Mouse (Mus musculus) G1E-ER4 (cell line): Measurements from ENCODE around the gene Zcchc9. TPM values are rescaled to one million over a fixed set of nuclear protein-coding genes. Genes with fewer than 3 reads are reported as not detected.

Source experiments
- GATA1 ChIP-seq: IDR thresholded peaks from one replicate; pipeline ENCODE4 v1.8.0; 2012; ENCODE audit warnings: low read length, inconsistent platforms
- polyA plus RNA-seq: library from polyadenylated mRNA; stranded (reverse); fragments of >175 nt; gene quantifications from 2 replicates; pipeline ENCODE4 v1.2.3, GENCODE M21; 2012

Zcchc9 gene
- polyA plus RNA-seq, 1 experiment, result 2.6 TPM

DNA sequence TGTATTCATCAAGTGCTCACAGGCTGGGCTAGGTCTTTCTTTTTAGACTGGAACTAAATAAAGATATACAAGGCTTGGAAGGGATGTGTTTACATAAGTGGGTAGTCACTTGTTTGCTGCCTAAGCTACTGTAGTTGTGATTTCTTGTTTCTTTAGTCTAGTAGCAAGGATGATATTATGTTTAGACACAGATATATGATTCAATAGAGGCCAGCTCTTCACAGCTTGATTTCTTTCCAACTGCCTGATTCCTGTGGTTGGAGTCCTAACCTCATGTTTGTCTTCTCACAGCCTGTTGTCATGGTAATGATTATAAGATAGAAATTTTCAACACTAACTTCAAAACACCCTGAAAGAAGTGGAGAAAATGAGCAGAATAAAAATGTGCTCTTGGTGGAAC is 27.6 kb downstream of the Zcchc9 start:
- TF ChIP-seq GATA1, result no peak

GRCm38 (mm10) chr13:91778092-91778491 is 29.4 kb downstream of the Zcchc9 start:
- TF ChIP-seq GATA1, result no peak

DNA sequence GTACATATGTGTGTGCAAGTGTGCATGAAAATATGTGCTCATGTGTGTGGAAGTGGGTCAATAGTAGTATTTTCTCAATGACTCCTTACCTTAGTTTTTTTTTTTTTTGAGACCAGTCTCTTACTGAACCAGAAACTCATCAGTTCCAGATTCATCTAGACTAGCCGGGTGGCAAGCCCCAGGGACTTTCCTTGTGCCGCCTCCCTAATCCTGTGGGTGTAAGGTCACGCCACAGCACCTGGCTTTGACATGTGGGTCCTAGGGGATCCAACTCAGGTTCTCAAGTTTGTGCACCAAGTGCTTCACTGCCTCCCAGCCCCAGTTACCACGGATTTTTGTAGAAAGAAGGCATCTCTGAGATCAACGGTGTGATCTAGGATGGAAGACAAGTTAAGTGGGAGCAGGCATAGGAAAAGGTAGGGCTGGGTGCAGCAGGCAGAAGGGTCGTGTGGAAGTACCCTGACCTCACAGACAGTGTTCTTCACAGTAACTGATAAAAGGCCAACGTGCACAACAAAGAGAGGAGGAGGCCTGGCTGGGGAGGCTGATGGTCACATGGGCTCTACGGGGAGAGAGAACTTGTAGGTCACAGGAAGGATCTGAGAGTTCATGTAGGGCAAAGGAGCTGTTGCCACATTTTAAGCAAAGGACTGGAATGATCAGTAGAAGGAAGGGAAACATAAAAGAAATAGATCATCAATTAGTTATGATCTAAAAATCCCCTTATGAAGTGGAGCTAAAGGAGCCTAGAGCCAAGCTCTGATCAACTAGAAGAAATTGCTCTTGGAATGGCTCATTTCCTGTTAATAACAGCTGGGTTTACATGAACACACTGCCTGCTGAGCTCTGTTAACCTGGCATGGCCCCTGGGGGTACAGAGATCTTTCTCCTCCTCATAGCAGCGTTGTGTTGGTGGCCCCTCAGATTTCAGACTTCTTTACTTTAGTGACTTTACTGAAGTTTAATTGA is 38.5 kb downstream of the Zcchc9 start:
- TF ChIP-seq GATA1, result no peak

GRCm38 (mm10) chr13:91765627-91766026 is 41.9 kb downstream of the Zcchc9 start:
- no peak for TF ChIP-seq GATA1

DNA sequence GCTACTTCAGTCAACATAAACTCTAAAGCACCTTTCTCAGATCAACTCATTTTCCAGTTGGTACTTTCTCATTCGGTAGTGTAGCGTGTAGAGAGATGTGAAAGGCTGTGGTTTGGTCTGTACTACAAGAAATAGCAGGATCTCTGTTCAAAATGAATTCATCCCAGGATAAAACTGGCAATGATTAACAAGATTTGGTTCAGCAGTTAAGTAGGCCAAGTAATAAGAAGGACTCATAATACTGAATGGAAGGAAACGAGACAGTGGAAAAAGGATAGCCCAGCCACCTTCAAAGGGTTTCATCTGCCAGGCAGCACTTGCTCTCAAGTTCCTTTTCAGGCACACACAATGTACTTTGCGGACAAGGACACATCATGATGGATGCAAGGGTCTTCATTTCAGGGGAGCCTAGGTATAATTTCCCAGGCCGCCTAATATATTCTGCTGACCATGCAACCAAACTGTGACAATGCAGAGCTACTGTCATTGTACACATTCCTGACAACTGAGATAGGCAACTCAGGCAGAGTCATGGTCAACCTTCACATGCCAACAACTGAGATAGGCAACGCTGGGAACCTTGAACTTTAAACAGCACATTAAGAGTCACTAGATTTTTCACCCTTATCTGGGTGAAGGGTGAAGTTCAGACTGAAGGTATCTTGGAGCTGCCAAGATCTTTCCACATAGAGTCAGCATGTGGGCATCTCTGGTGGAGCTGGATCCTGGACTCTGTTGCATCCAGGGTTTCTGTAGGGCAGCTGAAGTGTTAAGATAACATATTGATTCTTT is 45.7 kb downstream of the Zcchc9 start:
- TF ChIP-seq GATA1, result no peak

DNA sequence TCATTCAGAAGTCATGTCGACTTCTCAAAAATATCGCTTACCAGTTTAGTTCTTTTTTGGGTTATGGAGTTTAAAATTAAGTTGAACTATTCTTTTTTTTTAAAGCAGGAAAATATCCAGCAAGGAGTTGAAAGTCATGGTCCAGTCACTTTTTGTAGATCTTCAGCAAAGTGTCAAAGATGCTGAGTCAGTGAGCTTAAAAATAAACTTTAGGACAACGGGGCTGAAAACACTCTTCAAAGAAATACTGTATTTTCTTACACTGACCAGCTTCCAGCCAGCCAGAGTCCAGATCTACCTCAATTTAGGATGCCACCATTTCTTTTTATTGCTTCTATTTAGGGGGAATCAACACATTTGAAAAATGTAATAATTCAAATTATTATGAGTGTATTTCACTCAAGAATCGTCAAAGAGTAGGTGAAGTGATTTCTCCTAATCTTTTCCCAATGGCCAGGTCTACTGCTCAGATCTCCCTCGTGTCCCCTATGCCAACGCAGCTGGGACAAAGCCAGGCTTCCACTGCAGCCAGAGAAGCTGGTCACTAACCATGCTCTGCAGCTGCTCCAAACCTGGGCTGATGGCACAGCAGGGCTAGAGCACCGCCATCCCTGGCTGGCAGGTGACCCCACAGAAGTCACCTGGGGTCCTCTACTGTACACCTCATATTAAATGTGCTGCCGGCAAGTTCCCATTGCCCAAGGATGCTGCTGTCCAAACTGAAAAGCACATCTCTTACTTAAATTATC is 47.0 kb downstream of the Zcchc9 start:
- TF ChIP-seq GATA1, result no peak

DNA sequence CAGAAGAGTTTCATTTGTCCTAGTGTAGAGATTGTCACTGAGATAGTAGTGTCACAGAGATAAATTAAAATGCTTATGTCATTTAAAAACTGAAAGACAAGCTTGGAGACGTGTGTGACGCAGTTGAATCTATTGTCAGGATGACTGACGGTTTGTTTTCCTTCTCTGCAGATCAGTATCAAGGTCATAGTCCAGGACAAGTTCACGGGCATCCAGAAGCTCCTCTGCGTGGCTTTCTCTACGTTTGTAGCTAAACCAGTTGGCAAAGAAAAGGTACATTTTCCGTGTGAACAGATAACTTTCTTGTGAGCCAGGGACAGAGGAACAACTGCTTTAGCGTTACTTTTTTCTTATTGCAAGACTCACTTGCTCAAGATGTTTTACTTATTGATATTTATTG is 47.7 kb downstream of the Zcchc9 start:
- TF ChIP-seq GATA1, result no peak

DNA sequence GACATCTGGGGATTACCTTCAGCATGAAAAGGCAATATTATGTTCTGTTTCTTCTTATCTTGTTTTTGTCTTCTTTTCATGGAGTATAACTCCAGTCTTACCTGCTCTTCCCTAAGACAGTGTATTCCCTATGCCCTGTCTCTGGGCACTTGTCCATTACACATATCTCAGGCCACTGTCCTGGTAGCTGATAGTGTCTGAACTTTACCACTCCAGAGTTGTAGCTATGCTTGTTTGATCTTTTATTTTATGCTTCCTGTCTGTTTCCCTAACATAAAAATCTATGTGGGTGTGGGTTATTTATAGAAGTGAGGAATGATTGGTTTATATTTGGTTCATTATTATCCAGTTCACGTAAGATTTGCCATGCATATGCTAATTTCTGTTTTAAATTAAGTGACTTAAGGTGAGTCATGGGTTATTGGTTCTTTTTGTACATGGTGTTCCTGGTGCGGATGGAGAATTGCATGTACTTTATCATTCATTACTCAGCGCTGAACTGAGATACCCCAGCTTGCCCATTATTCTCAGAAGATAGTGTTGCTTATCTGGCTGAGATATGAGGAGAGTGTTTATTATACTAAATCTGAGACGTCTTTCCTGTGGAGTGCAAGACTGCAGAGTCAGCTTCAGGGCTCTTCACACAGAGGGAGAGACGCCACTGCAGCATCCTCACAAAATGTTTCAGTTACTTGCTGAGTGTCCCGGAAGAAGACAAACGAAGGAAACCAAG is 49.0 kb downstream of the Zcchc9 start:
- TF ChIP-seq GATA1, result no peak

DNA sequence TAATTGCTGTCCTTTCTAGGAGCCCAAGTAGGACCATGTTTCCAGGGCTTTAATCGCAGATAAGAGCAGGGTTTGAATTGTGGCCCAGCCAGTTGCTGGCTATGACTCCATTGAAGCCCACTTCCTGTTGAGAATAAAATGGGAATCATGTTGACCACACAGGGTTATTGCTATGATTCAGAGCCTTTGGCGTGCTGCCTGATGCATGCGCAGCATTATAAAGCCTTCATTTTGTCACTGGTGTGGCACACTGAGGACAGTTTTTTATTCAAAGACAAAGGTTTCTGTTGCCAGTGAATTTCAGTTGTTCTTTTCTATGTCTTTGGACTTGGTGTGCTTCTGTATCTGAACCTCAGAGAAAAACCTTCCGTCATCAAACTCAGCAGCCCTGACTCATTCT is 51.3 kb downstream of the Zcchc9 start:
- no peak for TF ChIP-seq GATA1

DNA sequence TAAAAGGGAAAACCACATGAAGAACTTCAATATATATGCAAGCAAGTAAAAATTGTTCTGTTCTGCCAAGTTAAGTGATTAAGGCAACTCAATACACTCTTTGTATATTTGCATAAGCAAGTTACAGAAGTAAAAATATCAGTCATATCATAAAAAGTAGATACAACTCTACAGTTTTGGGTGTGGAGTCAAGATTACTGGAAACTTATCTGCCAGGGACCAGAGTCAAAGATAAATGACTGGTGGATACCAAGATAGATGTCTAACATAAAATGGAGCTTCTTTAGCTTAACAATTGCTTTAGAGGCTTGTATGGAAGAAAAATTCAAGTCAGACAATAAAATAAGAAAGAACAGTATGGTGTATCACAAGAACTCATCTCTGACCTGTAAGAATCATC is 52.7 kb downstream of the Zcchc9 start:
- no peak for TF ChIP-seq GATA1

DNA sequence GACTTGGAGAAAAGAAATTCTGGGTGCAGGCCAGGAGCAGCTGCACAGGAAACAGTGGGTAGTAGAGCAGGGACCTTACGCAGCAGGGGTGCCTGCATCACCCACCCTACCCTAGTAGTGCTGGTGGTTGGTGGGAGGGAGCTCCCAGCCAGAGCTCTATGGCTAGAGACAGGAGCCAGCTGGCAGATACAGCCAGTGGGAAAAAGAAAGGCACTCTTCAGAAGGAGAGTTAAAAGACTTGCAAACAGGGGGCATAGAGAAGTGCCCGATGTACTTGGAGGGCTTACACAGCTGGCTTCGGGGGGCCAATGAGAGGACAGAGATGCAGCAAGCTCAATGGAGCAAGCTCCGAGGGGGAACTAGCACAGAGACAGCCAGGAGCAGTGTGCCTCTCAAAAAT is 53.8 kb downstream of the Zcchc9 start:
- no peak for TF ChIP-seq GATA1

- TF ChIP-seq GATA1, result no peak
These were observed 57.5 kb downstream of the Zcchc9 start for GRCm38 (mm10) chr13:91749981-91750380.

DNA sequence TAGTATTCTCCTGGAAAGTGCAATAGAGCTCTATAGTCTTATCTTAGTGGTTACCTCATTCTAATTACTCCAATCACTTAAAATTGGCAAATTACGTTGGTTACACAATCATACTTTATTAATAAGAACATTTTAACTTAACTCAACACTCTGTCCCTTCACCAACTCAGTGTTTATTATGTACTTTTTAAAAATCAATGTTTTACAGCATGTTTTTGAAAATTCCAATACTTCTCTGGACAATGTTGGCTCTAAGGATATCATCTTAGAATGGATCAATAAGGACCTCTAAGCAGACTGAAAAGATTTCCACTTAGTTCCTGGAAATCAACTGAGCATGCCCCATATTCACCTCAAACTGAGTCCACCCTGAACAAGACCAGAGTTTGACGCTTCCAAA is 59.1 kb downstream of the Zcchc9 start:
- no peak for TF ChIP-seq GATA1

Other genes with a start within 250 kb of the Zcchc9 start
- gene Acot12, start 66.2 kb downstream of the Zcchc9 start, polyA plus RNA-seq, result not detected in 2 replicates
- gene Ckmt2, start 69.2 kb upstream of the Zcchc9 start, polyA plus RNA-seq, result not detected in 2 replicates